25 mouse cellular contexts compared by ENCODE assay signal in the genomic region with DNA sequence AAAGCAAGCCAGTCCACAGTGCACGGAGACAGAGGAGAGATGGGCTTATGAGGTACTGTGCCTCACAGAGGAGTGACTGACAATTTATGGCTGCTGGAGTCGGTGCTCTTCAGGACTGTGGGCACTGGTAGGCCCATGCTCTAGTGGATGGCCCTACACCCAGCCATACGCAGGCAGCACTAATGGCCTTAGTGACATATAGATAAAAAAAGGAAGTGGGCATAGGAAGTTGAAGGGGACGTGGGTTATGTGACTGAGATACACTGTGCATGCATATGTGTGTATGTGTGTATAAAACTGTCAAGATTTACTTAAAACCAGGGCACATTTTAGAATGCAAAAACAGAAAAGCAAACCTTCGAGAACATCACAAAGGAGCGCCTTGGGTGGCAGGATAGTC. TPM values are rescaled to one million over a fixed set of nuclear protein-coding genes. Genes with fewer than 3 reads are reported as not detected.
DNase-seq lines count a peak whose midpoint lies in the region; ATAC-seq lines count a peak whose summit lies in the region.
"Had no signal": no experiment of that assay in that cellular context is flagged by ENCODE, and none has a peak within 500 bp of the region (broad histone marks: within the 10 kb centered on the region; RNA-seq: fewer than 3 reads in every experiment).

No protein-coding gene starts in this region.

- ATAC-seq in common myeloid progenitor, adult 5-6 weeks (replicated peaks; ENCODE audit: low read depth, poor library complexity, severe bottlenecking), result peak; percentile 50; the same call in 1 of the 2 replicates
- ATAC-seq in megakaryocyte, adult 5-6 weeks (ENCODE audit: poor library complexity, severe bottlenecking), result peak; percentile 49; the same call in 1 of the 2 replicates
- ATAC-seq in megakaryocyte progenitor cell, adult 5-6 weeks (replicated peaks; ENCODE audit: poor library complexity), result peak; percentile 61
- ATAC-seq in midbrain, embryonic 16.5 days, result no peak
- ATAC-seq: activated CD4-positive, CD25-positive, alpha-beta regulatory T cell, adult 4 months; CD4-positive, CD25-positive, alpha-beta regulatory T cell, adult 4 months; forebrain, embryonic 13.5 days; forebrain, embryonic 15.5 days; forebrain, postnatal 0 days; Patski had no signal

- 83% methylated on average over 6 of the region's 6 CpGs for WGBS in midbrain, embryonic 16.5 days

- no peak overlapping the region for H3K9ac ChIP-seq in midbrain, embryonic 16.5 days (ENCODE audit: low read depth, low read length)
- H3K9ac ChIP-seq: embryonic facial prominence, embryonic 12.5 days; forebrain, embryonic 13.5 days; forebrain, embryonic 15.5 days; forebrain, postnatal 0 days had no signal

- H3K4me1 ChIP-seq in midbrain, embryonic 16.5 days (ENCODE audit: control insufficient read depth, insufficient read depth, low read length), result no peaks in the 10 kb centered on the region
- H3K4me1 ChIP-seq: embryonic facial prominence, embryonic 12.5 days had no signal

- H3K9me3 ChIP-seq in midbrain, embryonic 16.5 days (replicated peaks; ENCODE audit: control insufficient read depth, low read length, poor library complexity, severe bottlenecking), result no peaks in the 10 kb centered on the region
- H3K9me3 ChIP-seq: embryonic facial prominence, embryonic 10.5 days; embryonic facial prominence, embryonic 12.5 days; forebrain, embryonic 13.5 days; forebrain, embryonic 15.5 days; G1E had no signal

- H3K27me3 ChIP-seq in midbrain, embryonic 16.5 days (ENCODE audit: control insufficient read depth, insufficient read depth, low read depth, low read length), result no peaks in the 10 kb centered on the region
- H3K27me3 ChIP-seq: CH12.LX; embryonic facial prominence, embryonic 12.5 days; forebrain, embryonic 13.5 days; forebrain, embryonic 15.5 days; Patski had no signal

- H3K4me2 ChIP-seq in midbrain, embryonic 16.5 days (ENCODE audit: low read length), result no peak overlapping the region
- H3K4me2 ChIP-seq: embryonic facial prominence, embryonic 12.5 days; forebrain, embryonic 13.5 days; forebrain, embryonic 15.5 days had no signal

- no peak for DNase-seq in left cerebral cortex, adult 9 months (ENCODE audit: low spot score in 2 of 2)
- DNase-seq in adrenal gland, postnatal 10 days, result no peak
- no peak for DNase-seq in gastrocnemius, adult 8-10 months (ENCODE audit: low spot score in 2 of 2)
- DNase-seq: adrenal gland, adult 8-10 months; adrenal gland, postnatal 25 days; cerebellum, adult 11 months; cerebellum, adult 18-20 months; cerebellum, adult 8-10 months; cerebellum, adult 9-11 months; cerebellum, postnatal 14 days; cerebellum, postnatal 36 days; forebrain, postnatal 0 days had no signal

- no peaks in the 10 kb centered on the region for H3K36me3 ChIP-seq in midbrain, embryonic 16.5 days (ENCODE audit: control insufficient read depth, insufficient read depth, low read length)
- H3K36me3 ChIP-seq: embryonic facial prominence, embryonic 10.5 days; embryonic facial prominence, embryonic 12.5 days; forebrain, embryonic 15.5 days; G1E had no signal

- no peak overlapping the region for H3K4me3 ChIP-seq in midbrain, embryonic 16.5 days (ENCODE audit: low read depth, low read length)
- H3K4me3 ChIP-seq: embryonic facial prominence, embryonic 10.5 days; embryonic facial prominence, embryonic 12.5 days; forebrain, embryonic 13.5 days; forebrain, embryonic 15.5 days had no signal

- no peak overlapping the region for H3K27ac ChIP-seq in midbrain, embryonic 16.5 days (ENCODE audit: low read length)
- H3K27ac ChIP-seq: embryonic facial prominence, embryonic 10.5 days; embryonic facial prominence, embryonic 12.5 days; forebrain, embryonic 13.5 days; forebrain, embryonic 15.5 days had no signal

RNA-seq across cellular contexts. Expression of a gene that starts 24.2 kb away (rescaled TPM):
- total RNA-seq in common myeloid progenitor, adult 5-6 weeks (2017), result 46.8 and 66.6 TPM in 2 replicates
- total RNA-seq in megakaryocyte, adult 5-6 weeks (2015), result 16.8 and 18.9 TPM in 2 replicates
- 18.3 and 19.1 TPM in 2 replicates for total RNA-seq in megakaryocyte, adult 5-6 weeks (2017)
- 41.9 and 48.6 TPM in 2 replicates for total RNA-seq in megakaryocyte progenitor cell, adult 5-6 weeks (2015)
- total RNA-seq in megakaryocyte progenitor cell, adult 5-6 weeks (2017), result 57.7 and 61.9 TPM in 2 replicates
- 10 to 100 TPM; 15.5 to 21.7 TPM for total RNA-seq in adrenal gland, postnatal 10 days (2021)
- 42.5 and 44.9 TPM in 2 replicates for polyA plus RNA-seq in midbrain, embryonic 16.5 days (2015; fragmentation: Nextera tagmentation; extraction: Ambion mirVana)
- total RNA-seq in gastrocnemius, adult 8-10 months (2022), result 10 to 100 TPM in 1 of 4 experiments, 1 to 10 TPM in 3; 5.1 to 10.5 (median 7.5) TPM

RNA-seq across cellular contexts. Expression of a gene that starts 24.5 kb away (rescaled TPM):
- 0.15 TPM in 1 of 2 replicates, not detected in the other for total RNA-seq in common myeloid progenitor, adult 5-6 weeks (2017)
- total RNA-seq in megakaryocyte, adult 5-6 weeks (2015), result not detected in 2 replicates
- not detected in 2 replicates for total RNA-seq in megakaryocyte, adult 5-6 weeks (2017)
- total RNA-seq in megakaryocyte progenitor cell, adult 5-6 weeks (2015), result 0.05 TPM in 1 of 2 replicates, not detected in the other
- total RNA-seq in megakaryocyte progenitor cell, adult 5-6 weeks (2017), result not detected in 2 replicates
- 1 to 10 TPM; 1.4 to 1.7 TPM for total RNA-seq in adrenal gland, postnatal 10 days (2021)
- 0.65 and 0.76 TPM in 2 replicates for polyA plus RNA-seq in midbrain, embryonic 16.5 days (2015; fragmentation: Nextera tagmentation; extraction: Ambion mirVana)
- under 1 TPM; 0.82 to 0.99 (median 0.93) TPM for total RNA-seq in gastrocnemius, adult 8-10 months (2022)
- total RNA-seq: G1E had no signal
- polyA plus RNA-seq: G1E had no signal
